Mouse (Mus musculus): Measurements from ENCODE around the gene Wfdc5. TPM values are rescaled to one million over a fixed set of nuclear protein-coding genes. Genes with fewer than 3 reads are reported as not detected.
"Not testable (repeated sequence)": the region's sequence is repeated elsewhere in the genome, so short reads cannot be mapped to it uniquely, and the experiment has no call there.

The Wfdc5 gene
- polyA plus RNA-seq (2016; fragmentation: Nextera tagmentation; extraction: Ambion mirVana), result not detected in 2 replicates

- Histone ChIP-seq H3K27ac (ENCODE audit: poor library complexity, severe bottlenecking) (no peak within 1 kb of the TSS), H3K27me3 (replicated peaks) (peaks cover 10% of the 10 kb centered on the region), H3K9me3 (replicated peaks) (no peaks in the 10 kb centered on the region), H3K4me3 (no peak within 1 kb of the TSS), H3K9ac (no peak within 1 kb of the TSS), H3K36me3 (no peaks in the 10 kb centered on the region), H3K4me2 (no peak within 1 kb of the TSS), H3K4me1 (replicated peaks) (no peaks in the 10 kb centered on the region)
- 76% methylated on average over 7 of the region's 7 CpGs for WGBS
- ATAC-seq (ENCODE audit: insufficient number of reproducible peaks, low FRiP score), result no peak
These were observed at the start of gene Wfdc5 for GRCm38 (mm10) chr2:164182692-164183255. Wfdc5 (minus strand) TSS chr2:164182742.

GRCm38 (mm10) chr2:164228361-164229070 lies 46.0 kb upstream of the Wfdc5 start:
- Histone ChIP-seq H3K4me2 (no peak overlapping the region), H3K36me3 (no peaks in the 10 kb centered on the region), H3K9me3 (replicated peaks) (no peaks in the 10 kb centered on the region), H3K27me3 (replicated peaks) (no peaks in the 10 kb centered on the region), H3K4me1 (replicated peaks) (no peaks in the 10 kb centered on the region), H3K27ac (ENCODE audit: poor library complexity, severe bottlenecking) (no peak overlapping the region), H3K9ac (no peak overlapping the region), H3K4me3 (no peak overlapping the region)
- ATAC-seq (ENCODE audit: insufficient number of reproducible peaks, low FRiP score), result no peak
- 72% methylated on average over 8 of the region's 8 CpGs for WGBS

GRCm38 (mm10) chr2:164221522-164221921 lies 39.0 kb upstream of the Wfdc5 start, which contains the start of gene Wfdc15b:
Wfdc15b (minus strand) TSS chr2:164221660.
- no peaks in the 10 kb centered on the region for H3K36me3 ChIP-seq
- H3K27ac ChIP-seq (ENCODE audit: poor library complexity, severe bottlenecking), result no peak within 1 kb of the TSS
- no peak within 1 kb of the TSS for H3K4me2 ChIP-seq
- H3K4me1 ChIP-seq (replicated peaks), result no peaks in the 10 kb centered on the region
- H3K9me3 ChIP-seq (replicated peaks), result no peaks in the 10 kb centered on the region
- H3K4me3 ChIP-seq, result no peak within 1 kb of the TSS
- 76% methylated on average over 11 of the region's 11 CpGs for WGBS
- no peaks in the 10 kb centered on the region for H3K27me3 ChIP-seq (replicated peaks)
- no peak within 1 kb of the TSS for H3K9ac ChIP-seq
- no peak for ATAC-seq (ENCODE audit: insufficient number of reproducible peaks, low FRiP score)

- Histone ChIP-seq H3K36me3 (no peaks in the 10 kb centered on the region), H3K4me1 (replicated peaks) (no peaks in the 10 kb centered on the region), H3K9me3 (replicated peaks) (no peaks in the 10 kb centered on the region), H3K4me3 (no peak overlapping the region), H3K9ac (no peak overlapping the region), H3K4me2 (no peak overlapping the region), H3K27me3 (replicated peaks) (no peaks in the 10 kb centered on the region), H3K27ac (ENCODE audit: poor library complexity, severe bottlenecking) (no peak overlapping the region)
- WGBS, result 77% methylated on average over 9 of the region's 9 CpGs
- no peak for ATAC-seq (ENCODE audit: insufficient number of reproducible peaks, low FRiP score)
These were observed 36.8 kb upstream of the Wfdc5 start for GRCm38 (mm10) chr2:164219295-164219694.

GRCm38 (mm10) chr2:164212711-164213110 lies 30.2 kb upstream of the Wfdc5 start:
- Histone ChIP-seq H3K9ac (no peak overlapping the region), H3K4me3 (no peak overlapping the region), H3K4me2 (no peak overlapping the region), H3K27ac (ENCODE audit: poor library complexity, severe bottlenecking) (no peak overlapping the region), H3K4me1 (replicated peaks) (no peaks in the 10 kb centered on the region), H3K27me3 (replicated peaks) (no peaks in the 10 kb centered on the region), H3K36me3 (no peaks in the 10 kb centered on the region), H3K9me3 (replicated peaks) (peaks cover 5% of the 10 kb centered on the region; the same call in 1 of the 2 replicates)
- 75% methylated on average over 5 of the region's 5 CpGs for WGBS
- no peak for ATAC-seq (ENCODE audit: insufficient number of reproducible peaks, low FRiP score)

GRCm38 (mm10) chr2:164210892-164211291 lies 28.4 kb upstream of the Wfdc5 start:
- Histone ChIP-seq H3K36me3 (no peaks in the 10 kb centered on the region), H3K4me1 (replicated peaks) (no peaks in the 10 kb centered on the region), H3K27ac (ENCODE audit: poor library complexity, severe bottlenecking) (no peak overlapping the region), H3K27me3 (replicated peaks) (no peaks in the 10 kb centered on the region), H3K9ac (no peak overlapping the region), H3K4me2 (no peak overlapping the region), H3K4me3 (no peak overlapping the region), H3K9me3 (replicated peaks) (peaks cover 5% of the 10 kb centered on the region; the same call in 1 of the 2 replicates)
- 90% methylated on average over 4 of the region's 4 CpGs for WGBS
- ATAC-seq (ENCODE audit: insufficient number of reproducible peaks, low FRiP score), result no peak

GRCm38 (mm10) chr2:164206676-164207075 lies 24.1 kb upstream of the Wfdc5 start:
- no peaks in the 10 kb centered on the region for H3K36me3 ChIP-seq
- H3K9ac ChIP-seq, result no peak overlapping the region
- peaks cover 5% of the 10 kb centered on the region; the same call in 1 of the 2 replicates for H3K9me3 ChIP-seq (replicated peaks)
- no peak overlapping the region for H3K4me3 ChIP-seq
- no peak overlapping the region for H3K4me2 ChIP-seq
- H3K4me1 ChIP-seq (replicated peaks), result no peaks in the 10 kb centered on the region
- no peak for ATAC-seq (ENCODE audit: insufficient number of reproducible peaks, low FRiP score)
- H3K27ac ChIP-seq (ENCODE audit: poor library complexity, severe bottlenecking), result no peak overlapping the region
- WGBS, result 61% methylated on average over 4 of the region's 4 CpGs
- no peaks in the 10 kb centered on the region for H3K27me3 ChIP-seq (replicated peaks)

- not testable (repeated sequence) for H3K27me3 ChIP-seq (replicated peaks); H3K4me2 ChIP-seq; H3K27ac ChIP-seq (ENCODE audit: poor library complexity, severe bottlenecking); ATAC-seq (ENCODE audit: insufficient number of reproducible peaks, low FRiP score); H3K4me1 ChIP-seq (replicated peaks); H3K9ac ChIP-seq; H3K36me3 ChIP-seq; H3K9me3 ChIP-seq (replicated peaks); H3K4me3 ChIP-seq
- 88% methylated on average over 10 of the region's 10 CpGs for WGBS
These were observed 23.5 kb upstream of the Wfdc5 start for GRCm38 (mm10) chr2:164206011-164206410.

GRCm38 (mm10) chr2:164199626-164200327 lies 17.2 kb upstream of the Wfdc5 start, which contains the start of gene Wfdc15a:
Wfdc15a (minus strand) TSS chr2:164200130.
- H3K9ac ChIP-seq, result no peak within 1 kb of the TSS
- H3K27ac ChIP-seq (ENCODE audit: poor library complexity, severe bottlenecking), result no peak within 1 kb of the TSS
- no peak within 1 kb of the TSS for H3K4me2 ChIP-seq
- H3K9me3 ChIP-seq (replicated peaks), result no peaks in the 10 kb centered on the region
- WGBS, result 72% methylated on average over 20 of the region's 20 CpGs
- H3K4me3 ChIP-seq, result no peak within 1 kb of the TSS
- no peaks in the 10 kb centered on the region for H3K27me3 ChIP-seq (replicated peaks)
- no peak for ATAC-seq (ENCODE audit: insufficient number of reproducible peaks, low FRiP score)
- H3K4me1 ChIP-seq (replicated peaks), result no peaks in the 10 kb centered on the region
- no peaks in the 10 kb centered on the region for H3K36me3 ChIP-seq

- H3K4me2 ChIP-seq, result no peak overlapping the region
- no peak for ATAC-seq (ENCODE audit: insufficient number of reproducible peaks, low FRiP score)
- 0 out of 2 replicates have a peak, but pooled peaks cover under 1% of the 10 kb centered on the region for H3K9me3 ChIP-seq (replicated peaks)
- H3K27me3 ChIP-seq (replicated peaks), result no peaks in the 10 kb centered on the region
- no peaks in the 10 kb centered on the region for H3K36me3 ChIP-seq
- 78% methylated on average over 5 of the region's 5 CpGs for WGBS
- no peaks in the 10 kb centered on the region for H3K4me1 ChIP-seq (replicated peaks)
- H3K4me3 ChIP-seq, result no peak overlapping the region
- H3K9ac ChIP-seq, result no peak overlapping the region
- H3K27ac ChIP-seq (ENCODE audit: poor library complexity, severe bottlenecking), result no peak overlapping the region
These were observed 14.1 kb upstream of the Wfdc5 start for GRCm38 (mm10) chr2:164196700-164196990.

- Histone ChIP-seq H3K27ac (ENCODE audit: poor library complexity, severe bottlenecking) (no peak overlapping the region), H3K4me3 (no peak overlapping the region), H3K9me3 (replicated peaks) (0 out of 2 replicates have a peak, but pooled peaks cover 5% of the 10 kb centered on the region), H3K36me3 (no peaks in the 10 kb centered on the region), H3K27me3 (replicated peaks) (no peaks in the 10 kb centered on the region), H3K4me2 (no peak overlapping the region), H3K9ac (no peak overlapping the region), H3K4me1 (replicated peaks) (no peaks in the 10 kb centered on the region)
- ATAC-seq (ENCODE audit: insufficient number of reproducible peaks, low FRiP score), result no peak
- WGBS, result 82% methylated on average over 5 of the region's 5 CpGs
These were observed 13.6 kb upstream of the Wfdc5 start for GRCm38 (mm10) chr2:164195971-164196699.

Data from heart, embryonic 12.5 days (tissue).